Mouse (Mus musculus): Measurements from ENCODE around the gene Agk.

The Agk gene

GRCm38 (mm10) chr6:40324897-40325841 lies at the start of gene Agk:
Gene Agk (plus strand): TSS chr6:40325172.
- in situ Hi-C loops (cut with MboI, MseI): loop anchor here (10.0 kb wide), 1 partner anchor 110 kb away; the partner anchor contains the start of genes E330009J07Rik and Wee2

GRCm38 (mm10) chr6:40300707-40301106 lies 24.3 kb upstream of the Agk start:
- in situ Hi-C loops (cut with MboI, MseI): no loop called here

- in situ Hi-C loops (cut with MboI, MseI): no loop called here
These were observed 21.6 kb upstream of the Agk start for GRCm38 (mm10) chr6:40303379-40303778.

GRCm38 (mm10) chr6:40304972-40305371 lies 20.0 kb upstream of the Agk start:
- in situ Hi-C loops (cut with MboI, MseI): no loop called here

- in situ Hi-C loops (cut with MboI, MseI): loop anchor here (10.0 kb wide), 1 partner anchor 108 kb away; the partner anchor contains the start of genes E330009J07Rik and Wee2
These were observed 1.4 kb downstream of the Agk start for GRCm38 (mm10) chr6:40326341-40326740.

- in situ Hi-C loops (cut with MboI, MseI): loop anchor here (5.0 kb wide), 1 partner anchor 144 kb away; no protein-coding TSS in a partner anchor
These were observed 8.5 kb downstream of the Agk start for GRCm38 (mm10) chr6:40333497-40333896.

- in situ Hi-C loops (cut with MboI, MseI): no loop called here
These were observed 12.1 kb downstream of the Agk start for GRCm38 (mm10) chr6:40336735-40337731.

GRCm38 (mm10) chr6:40346959-40347771 lies 22.2 kb downstream of the Agk start:
- in situ Hi-C loops (cut with MboI, MseI): no loop called here

- in situ Hi-C loops (cut with MboI, MseI): no loop called here
These were observed 22.8 kb downstream of the Agk start for GRCm38 (mm10) chr6:40347772-40348111.

GRCm38 (mm10) chr6:40350041-40350440 lies 25.1 kb downstream of the Agk start:
- in situ Hi-C loops (cut with MboI, MseI): loop anchor here (10.0 kb wide), 1 partner anchor 1325 kb away; no protein-coding TSS in a partner anchor

GRCm38 (mm10) chr6:40350856-40351255 lies 25.9 kb downstream of the Agk start:
- in situ Hi-C loops (cut with MboI, MseI): loop anchor here (10.0 kb wide), 1 partner anchor 1324 kb away; no protein-coding TSS in a partner anchor

GRCm38 (mm10) chr6:40353360-40353759 lies 28.4 kb downstream of the Agk start:
- in situ Hi-C loops (cut with MboI, MseI): loop anchor here (10.0 kb wide), 1 partner anchor 1321 kb away; no protein-coding TSS in a partner anchor

GRCm38 (mm10) chr6:40371031-40371430 lies 46.1 kb downstream of the Agk start:
- in situ Hi-C loops (cut with MboI, MseI): no loop called here

- in situ Hi-C loops (cut with MboI, MseI): no loop called here
These were observed 55.2 kb downstream of the Agk start for GRCm38 (mm10) chr6:40380181-40380580.

GRCm38 (mm10) chr6:40381908-40382307 lies 56.9 kb downstream of the Agk start:
- in situ Hi-C loops (cut with MboI, MseI): no loop called here

- in situ Hi-C loops (cut with MboI, MseI): no loop called here
These were observed 60.7 kb downstream of the Agk start for GRCm38 (mm10) chr6:40385682-40386081.

GRCm38 (mm10) chr6:40388660-40389059 lies 63.7 kb downstream of the Agk start:
- in situ Hi-C loops (cut with MboI, MseI): no loop called here

GRCm38 (mm10) chr6:40390975-40391374 lies 66.0 kb downstream of the Agk start:
- in situ Hi-C loops (cut with MboI, MseI): no loop called here

GRCm38 (mm10) chr6:40393213-40393612 lies 68.2 kb downstream of the Agk start:
- in situ Hi-C loops (cut with MboI, MseI): no loop called here

GRCm38 (mm10) chr6:40402031-40402430 lies 77.1 kb downstream of the Agk start:
- in situ Hi-C loops (cut with MboI, MseI): no loop called here
